Mouse (Mus musculus): ENCODE results near the gene Gm20481.
"Not testable (repeated sequence)": the region's sequence is repeated elsewhere in the genome, so short reads cannot be mapped to it uniquely, and the experiment has no call there.

Gene Gm20481

GRCm38 (mm10) chr17:34969822-34970221, at the start of gene Gm20481:
Gm20481 (plus strand) TSS chr17:34969912.
- DNase-seq (ENCODE audit: low spot score in 2 of 2): not testable (repeated sequence)

- no peak for DNase-seq (ENCODE audit: low spot score in 2 of 2)
Measured at GRCm38 (mm10) chr17:34922939-34923338, 46.8 kb upstream of the Gm20481 start.

- DNase-seq (ENCODE audit: low spot score in 2 of 2): no peak
Measured at GRCm38 (mm10) chr17:34924258-34924657, 45.5 kb upstream of the Gm20481 start.

GRCm38 (mm10) chr17:34927306-34928019, 42.2 kb upstream of the Gm20481 start:
- peak; percentile 20 to 51 for DNase-seq (ENCODE audit: low spot score in 2 of 2)

GRCm38 (mm10) chr17:34928841-34929240, 40.9 kb upstream of the Gm20481 start:
- no peak for DNase-seq (ENCODE audit: low spot score in 2 of 2)

GRCm38 (mm10) chr17:34931061-34931734, 38.5 kb upstream of the Gm20481 start, which contains the start of gene Neu1:
Neu1 (plus strand) TSS chr17:34931253.
- DNase-seq (ENCODE audit: low spot score in 2 of 2): peak; percentile 96 to 99

GRCm38 (mm10) chr17:34931735-34932098, 38.0 kb upstream of the Gm20481 start:
- peak; percentile 56 to 57 for DNase-seq (ENCODE audit: low spot score in 2 of 2)

- no peak for DNase-seq (ENCODE audit: low spot score in 2 of 2)
Measured at GRCm38 (mm10) chr17:34932287-34932686, 37.4 kb upstream of the Gm20481 start.

GRCm38 (mm10) chr17:34934031-34934430, 35.7 kb upstream of the Gm20481 start:
- DNase-seq (ENCODE audit: low spot score in 2 of 2): no peak

GRCm38 (mm10) chr17:34934830-34935229, 34.9 kb upstream of the Gm20481 start:
- DNase-seq (ENCODE audit: low spot score in 2 of 2): no peak

GRCm38 (mm10) chr17:34937960-34938505, 31.7 kb upstream of the Gm20481 start:
- no peak for DNase-seq (ENCODE audit: low spot score in 2 of 2)

GRCm38 (mm10) chr17:34941344-34942041, 28.2 kb upstream of the Gm20481 start:
- no peak for DNase-seq (ENCODE audit: low spot score in 2 of 2)

- DNase-seq (ENCODE audit: low spot score in 2 of 2): no peak
Measured at GRCm38 (mm10) chr17:34943128-34943815, 26.4 kb upstream of the Gm20481 start.

- DNase-seq (ENCODE audit: low spot score in 2 of 2): no peak
Measured at GRCm38 (mm10) chr17:34944362-34944761, 25.4 kb upstream of the Gm20481 start.

GRCm38 (mm10) chr17:34946486-34947140, 23.1 kb upstream of the Gm20481 start:
- no peak for DNase-seq (ENCODE audit: low spot score in 2 of 2)

GRCm38 (mm10) chr17:34947606-34948005, 22.1 kb upstream of the Gm20481 start:
- no peak for DNase-seq (ENCODE audit: low spot score in 2 of 2)

GRCm38 (mm10) chr17:34948721-34949552, 20.8 kb upstream of the Gm20481 start:
- not testable (repeated sequence) for DNase-seq (ENCODE audit: low spot score in 2 of 2)

GRCm38 (mm10) chr17:34949553-34949969, 20.2 kb upstream of the Gm20481 start:
- no peak for DNase-seq (ENCODE audit: low spot score in 2 of 2)

GRCm38 (mm10) chr17:34950514-34951455, 18.9 kb upstream of the Gm20481 start:
- no peak for DNase-seq (ENCODE audit: low spot score in 2 of 2)

Data from frontal cortex, postnatal 36 days (tissue).